Mouse (Mus musculus): ENCODE measurements around the gene Cdyl. TPM values are rescaled to one million over a fixed set of nuclear protein-coding genes. Genes with fewer than 3 reads are reported as not detected.

Gene Cdyl
- polyA plus RNA-seq, 2 experiments, result 7.9 to 10.4 TPM

DNA sequence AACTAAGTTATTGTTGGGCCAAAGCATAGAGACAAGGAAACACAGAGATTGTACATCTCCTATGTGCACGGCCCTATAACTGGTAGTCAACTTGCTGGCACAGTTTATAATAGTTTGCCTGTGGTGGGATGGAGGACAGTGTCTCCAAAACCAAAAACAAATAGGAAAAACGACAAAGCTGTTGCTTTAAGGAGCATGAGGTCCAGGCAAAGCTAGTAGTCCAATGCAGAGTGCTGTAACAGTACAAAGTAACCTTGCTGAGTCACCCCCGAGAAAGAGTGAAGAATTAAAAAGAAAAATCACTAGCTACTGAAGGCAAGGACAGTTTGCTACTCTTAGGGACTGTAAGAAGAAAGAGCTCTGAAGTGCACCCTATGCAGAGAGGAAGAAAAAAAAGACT is 21.7 kb downstream of the Cdyl start:
- Histone ChIP-seq H3K36me3 (replicated peaks; ENCODE audit: control insufficient read depth, insufficient read depth, low read depth) (no peaks in the 10 kb centered on the region), H3K4me1 (replicated peaks; ENCODE audit: control insufficient read depth in 2 of 2, insufficient read depth in 2 of 2, low read length in 1 of 2) (peaks cover 33 to 36% of the 10 kb centered on the region in 2 experiments), H3K9me3 (ENCODE audit: control insufficient read depth, low read length) (no peaks in the 10 kb centered on the region), H3K4me2 (ENCODE audit: low read depth) (no peak overlapping the region), H3K27me3 (ENCODE audit: control insufficient read depth, insufficient read depth, low read length) (no peaks in the 10 kb centered on the region), H3K27ac (no peak overlapping the region), H3K4me3 (ENCODE audit: insufficient read depth in 1 of 2, low read depth in 2 of 2, low read length in 2 of 2) (no peak overlapping the region), H3K9ac (replicated peaks) (no peak overlapping the region)
- TF ChIP-seq EP300 (IDR thresholded peaks at IDR 0.05; ENCODE audit: low read depth), result no peak
- TF ChIP-seq CTCF (IDR thresholded peaks at IDR 0.05; ENCODE audit: low read depth), result no peak
- ATAC-seq (ENCODE audit: insufficient read depth) (no peak), DNase-seq (ENCODE audit: low read depth in 3 of 3, low spot score in 3 of 3) (no peak)
- 69% methylated on average over 3 of the region's 3 CpGs for WGBS (ENCODE audit: insufficient replicate concordance)

DNA sequence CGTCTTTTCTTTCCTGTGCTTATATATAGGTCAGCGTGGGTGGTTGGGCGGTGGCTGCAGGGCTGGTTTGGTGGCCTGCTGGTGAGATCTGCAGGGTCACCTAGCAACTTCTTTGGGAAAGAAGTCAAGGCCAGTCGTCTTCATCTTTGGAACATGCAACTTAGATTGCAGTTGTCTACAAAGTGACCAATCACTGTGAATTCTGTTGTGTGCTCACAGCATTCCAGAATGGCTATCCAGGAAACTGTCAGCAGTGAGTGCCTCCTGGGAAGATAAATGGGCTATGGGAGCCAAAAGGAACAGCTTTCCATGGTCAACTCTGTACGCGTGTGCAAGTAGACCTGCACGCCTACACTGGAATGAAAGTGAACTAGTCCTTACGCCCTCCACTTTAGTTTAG is 26.6 kb downstream of the Cdyl start:
- Histone ChIP-seq H3K4me3 (ENCODE audit: insufficient read depth in 1 of 2, low read depth in 2 of 2, low read length in 2 of 2) (no peak overlapping the region), H3K27ac (no peak overlapping the region), H3K27me3 (ENCODE audit: control insufficient read depth, insufficient read depth, low read length) (no peaks in the 10 kb centered on the region), H3K36me3 (replicated peaks; ENCODE audit: control insufficient read depth, insufficient read depth, low read depth) (no peaks in the 10 kb centered on the region), H3K4me2 (ENCODE audit: low read depth) (no peak overlapping the region), H3K9me3 (ENCODE audit: control insufficient read depth, low read length) (no peaks in the 10 kb centered on the region), H3K4me1 (replicated peaks; ENCODE audit: control insufficient read depth in 2 of 2, insufficient read depth in 2 of 2, low read length in 1 of 2) (peaks cover 5 to 7% of the 10 kb centered on the region in 2 experiments), H3K9ac (replicated peaks) (no peak overlapping the region)
- TF ChIP-seq EP300 (IDR thresholded peaks at IDR 0.05; ENCODE audit: low read depth) (no peak), CTCF (IDR thresholded peaks at IDR 0.05; ENCODE audit: low read depth) (no peak)
- WGBS (ENCODE audit: insufficient replicate concordance), result 68% methylated on average over 8 of the region's 8 CpGs
- DNase-seq (ENCODE audit: low read depth in 3 of 3, low spot score in 3 of 3) (no peak), ATAC-seq (ENCODE audit: insufficient read depth) (no peak)

DNA sequence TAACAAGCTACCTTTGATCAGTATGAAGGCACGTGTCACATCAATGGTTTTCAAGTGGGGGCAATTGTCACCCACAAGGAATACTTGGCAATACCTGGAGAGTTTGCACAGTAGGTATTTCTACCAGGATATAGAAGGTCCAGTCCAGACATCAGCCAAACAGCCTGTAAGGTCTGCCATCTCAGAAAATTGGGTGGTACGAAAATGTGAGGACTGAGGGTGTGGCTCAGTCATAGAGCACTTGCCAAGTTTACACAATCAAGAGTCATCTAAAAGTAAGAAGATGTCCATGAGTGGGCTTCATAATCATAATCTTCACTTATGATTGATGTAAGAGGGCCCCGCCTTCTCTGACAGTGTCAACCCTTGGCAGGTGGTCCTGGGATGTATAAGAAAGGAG is 29.9 kb downstream of the Cdyl start:
- H3K4me3 ChIP-seq (ENCODE audit: insufficient read depth in 1 of 2, low read depth in 2 of 2, low read length in 2 of 2), result no peak overlapping the region
- H3K36me3 ChIP-seq (replicated peaks; ENCODE audit: control insufficient read depth, insufficient read depth, low read depth), result no peaks in the 10 kb centered on the region
- DNase-seq (ENCODE audit: low read depth in 3 of 3, low spot score in 3 of 3), result no peak
- H3K4me1 ChIP-seq (replicated peaks; ENCODE audit: control insufficient read depth in 2 of 2, insufficient read depth in 2 of 2, low read length in 1 of 2), result peaks cover 5 to 7% of the 10 kb centered on the region in 2 experiments; a peak in 3 of 4 replicates
- H3K9me3 ChIP-seq (ENCODE audit: control insufficient read depth, low read length), result no peaks in the 10 kb centered on the region
- 63% methylated on average over 3 of the region's 3 CpGs for WGBS (ENCODE audit: insufficient replicate concordance)
- H3K9ac ChIP-seq (replicated peaks), result no peak overlapping the region
- TF ChIP-seq CTCF (IDR thresholded peaks at IDR 0.05; ENCODE audit: low read depth) (no peak), EP300 (IDR thresholded peaks at IDR 0.05; ENCODE audit: low read depth) (no peak)
- ATAC-seq (ENCODE audit: insufficient read depth), result no peak
- no peaks in the 10 kb centered on the region for H3K27me3 ChIP-seq (ENCODE audit: control insufficient read depth, insufficient read depth, low read length)
- no peak overlapping the region for H3K27ac ChIP-seq
- no peak overlapping the region for H3K4me2 ChIP-seq (ENCODE audit: low read depth)

DNA sequence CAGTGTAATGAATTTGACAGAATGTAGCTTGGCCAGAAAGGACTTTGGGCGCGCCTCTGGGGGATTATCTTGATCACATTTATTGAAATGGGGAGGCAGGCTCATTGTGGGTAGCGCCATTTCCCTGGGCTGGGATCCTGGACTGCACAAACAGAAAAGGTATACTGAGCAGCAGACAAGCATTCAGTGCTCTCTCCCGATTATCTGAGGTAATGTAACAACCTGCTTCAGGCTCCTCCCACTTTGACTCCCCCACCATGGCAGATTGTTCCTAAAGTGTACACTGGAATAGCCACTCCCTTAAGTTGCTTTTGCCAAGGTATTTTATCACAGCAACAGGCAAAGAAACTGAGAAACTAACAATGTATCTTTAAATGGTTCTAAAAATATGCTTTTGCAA is 58.0 kb downstream of the Cdyl start:
- DNase-seq (ENCODE audit: low read depth in 3 of 3, low spot score in 3 of 3) (no peak), ATAC-seq (ENCODE audit: insufficient read depth) (no peak)
- Histone ChIP-seq H3K4me3 (ENCODE audit: insufficient read depth in 1 of 2, low read depth in 2 of 2, low read length in 2 of 2) (no peak overlapping the region), H3K9me3 (ENCODE audit: control insufficient read depth, low read length) (no peaks in the 10 kb centered on the region), H3K36me3 (replicated peaks; ENCODE audit: control insufficient read depth, insufficient read depth, low read depth) (no peaks in the 10 kb centered on the region), H3K27ac (no peak overlapping the region), H3K4me1 (replicated peaks; ENCODE audit: control insufficient read depth in 2 of 2, insufficient read depth in 2 of 2, low read length in 1 of 2) (peaks cover 4 to 5% of the 10 kb centered on the region in 2 experiments; a peak in 3 of 4 replicates), H3K27me3 (ENCODE audit: control insufficient read depth, insufficient read depth, low read length) (no peaks in the 10 kb centered on the region), H3K4me2 (ENCODE audit: low read depth) (no peak overlapping the region), H3K9ac (replicated peaks) (no peak overlapping the region)
- TF ChIP-seq CTCF (IDR thresholded peaks at IDR 0.05; ENCODE audit: low read depth) (no peak), EP300 (IDR thresholded peaks at IDR 0.05; ENCODE audit: low read depth) (no peak)
- WGBS (ENCODE audit: insufficient replicate concordance), result 72% methylated on average over 4 of the region's 4 CpGs

DNA sequence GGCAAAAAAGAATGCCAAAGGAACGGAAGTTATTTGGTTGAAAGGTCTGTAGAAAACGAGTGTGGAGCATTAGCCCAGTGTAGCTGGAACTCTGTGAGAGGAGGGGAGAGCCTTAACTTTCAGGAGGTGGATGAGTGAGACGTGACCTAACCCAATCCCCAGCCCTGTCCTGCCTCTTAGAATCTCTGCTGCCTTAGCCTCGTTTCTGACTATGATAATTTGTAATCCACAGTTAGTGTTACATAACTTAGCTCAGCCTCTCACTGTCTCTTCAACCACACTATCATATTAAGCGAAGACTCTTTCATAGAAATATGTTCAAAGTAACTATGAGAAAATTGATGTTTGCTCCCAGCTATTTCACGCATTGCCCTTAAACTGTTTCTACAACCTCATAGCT is 59.9 kb downstream of the Cdyl start:
- no peak overlapping the region for H3K4me2 ChIP-seq (ENCODE audit: low read depth)
- H3K4me1 ChIP-seq (replicated peaks; ENCODE audit: control insufficient read depth in 2 of 2, insufficient read depth in 2 of 2, low read length in 1 of 2), result peaks cover 4 to 5% of the 10 kb centered on the region in 2 experiments; a peak in 3 of 4 replicates
- DNase-seq (ENCODE audit: low read depth in 3 of 3, low spot score in 3 of 3) (no peak), ATAC-seq (ENCODE audit: insufficient read depth) (no peak)
- H3K36me3 ChIP-seq (replicated peaks; ENCODE audit: control insufficient read depth, insufficient read depth, low read depth), result no peaks in the 10 kb centered on the region
- no peak overlapping the region for H3K4me3 ChIP-seq (ENCODE audit: insufficient read depth in 1 of 2, low read depth in 2 of 2, low read length in 2 of 2)
- H3K9ac ChIP-seq (replicated peaks), result no peak overlapping the region
- WGBS (ENCODE audit: insufficient replicate concordance), result 61% methylated on average over 6 of the region's 6 CpGs
- TF ChIP-seq CTCF (IDR thresholded peaks at IDR 0.05; ENCODE audit: low read depth) (no peak), EP300 (IDR thresholded peaks at IDR 0.05; ENCODE audit: low read depth) (no peak)
- no peaks in the 10 kb centered on the region for H3K27me3 ChIP-seq (ENCODE audit: control insufficient read depth, insufficient read depth, low read length)
- H3K27ac ChIP-seq, result no peak overlapping the region
- no peaks in the 10 kb centered on the region for H3K9me3 ChIP-seq (ENCODE audit: control insufficient read depth, low read length)
